Mouse (Mus musculus): ENCODE measurements around the gene St8sia1.

The St8sia1 gene

GRCm38 (mm10) chr6:142865199-142865598 lies 99.1 kb downstream of the St8sia1 start:
- DNase-seq (ENCODE audit: low spot score in 2 of 2), result no peak

- DNase-seq (ENCODE audit: low spot score in 2 of 2), result no peak
Measured at GRCm38 (mm10) chr6:142863881-142864280, 100.4 kb downstream of the St8sia1 start.

GRCm38 (mm10) chr6:142862265-142862664 lies 102.0 kb downstream of the St8sia1 start:
- DNase-seq (ENCODE audit: low spot score in 2 of 2), result no peak

GRCm38 (mm10) chr6:142860396-142860795 lies 103.9 kb downstream of the St8sia1 start:
- DNase-seq (ENCODE audit: low spot score in 2 of 2), result no peak

- no peak for DNase-seq (ENCODE audit: low spot score in 2 of 2)
Measured at GRCm38 (mm10) chr6:142859946-142860345, 104.3 kb downstream of the St8sia1 start.

GRCm38 (mm10) chr6:142858937-142859336 lies 105.3 kb downstream of the St8sia1 start:
- no peak for DNase-seq (ENCODE audit: low spot score in 2 of 2)

GRCm38 (mm10) chr6:142856258-142856874 lies 107.9 kb downstream of the St8sia1 start:
- DNase-seq (ENCODE audit: low spot score in 2 of 2), result no peak

GRCm38 (mm10) chr6:142855761-142856160 lies 108.5 kb downstream of the St8sia1 start:
- DNase-seq (ENCODE audit: low spot score in 2 of 2), result no peak

GRCm38 (mm10) chr6:142852419-142853377 lies 111.6 kb downstream of the St8sia1 start:
- no peak for DNase-seq (ENCODE audit: low spot score in 2 of 2)

- peak in 1 of 2 experiments; percentile 46 for DNase-seq (ENCODE audit: low spot score in 2 of 2)
Measured at GRCm38 (mm10) chr6:142850436-142850835, 113.8 kb downstream of the St8sia1 start.

GRCm38 (mm10) chr6:142849326-142849725 lies 114.9 kb downstream of the St8sia1 start:
- no peak for DNase-seq (ENCODE audit: low spot score in 2 of 2)

- DNase-seq (ENCODE audit: low spot score in 2 of 2), result no peak
Measured at GRCm38 (mm10) chr6:142847914-142848674, 116.2 kb downstream of the St8sia1 start.

- no peak for DNase-seq (ENCODE audit: low spot score in 2 of 2)
Measured at GRCm38 (mm10) chr6:142846855-142847254, 117.4 kb downstream of the St8sia1 start.

GRCm38 (mm10) chr6:142845066-142845465 lies 119.2 kb downstream of the St8sia1 start:
- DNase-seq (ENCODE audit: low spot score in 2 of 2), result no peak

- DNase-seq (ENCODE audit: low spot score in 2 of 2), result no peak
Measured at GRCm38 (mm10) chr6:142844061-142844460, 120.2 kb downstream of the St8sia1 start.

GRCm38 (mm10) chr6:142838501-142838900 lies 125.8 kb downstream of the St8sia1 start:
- no peak for DNase-seq (ENCODE audit: low spot score in 2 of 2)

- DNase-seq (ENCODE audit: low spot score in 2 of 2), result no peak
Measured at GRCm38 (mm10) chr6:142837326-142837725, 126.9 kb downstream of the St8sia1 start.

GRCm38 (mm10) chr6:142835726-142836125 lies 128.5 kb downstream of the St8sia1 start:
- DNase-seq (ENCODE audit: low spot score in 2 of 2), result no peak

GRCm38 (mm10) chr6:142834911-142835310 lies 129.3 kb downstream of the St8sia1 start:
- no peak for DNase-seq (ENCODE audit: low spot score in 2 of 2)

- DNase-seq (ENCODE audit: low spot score in 2 of 2), result no peak
Measured at GRCm38 (mm10) chr6:142831706-142832105, 132.5 kb downstream of the St8sia1 start.

GRCm38 (mm10) chr6:142831243-142831642 lies 133.0 kb downstream of the St8sia1 start:
- no peak for DNase-seq (ENCODE audit: low spot score in 2 of 2)

- DNase-seq (ENCODE audit: low spot score in 2 of 2), result no peak
Measured at GRCm38 (mm10) chr6:142830221-142830620, 134.0 kb downstream of the St8sia1 start.
